Mouse (Mus musculus) olfactory bulb, adult 2 months (tissue): ENCODE results near the gene Serpina16.

ENCODE experiments used
- CTCF ChIP-seq: fragments of 200-500 bp; IDR thresholded peaks from 2 replicates; pipeline ENCODE4 v1.5.1; 2012; ENCODE audit warnings: low read depth, mild to moderate bottlenecking, low read length, moderate library complexity; ENCODE audit not compliant: insufficient read depth
- POLR2A ChIP-seq: fragments of 200-500 bp; IDR thresholded peaks from 2 replicates; pipeline ENCODE4 v1.6.1; 2012; ENCODE audit warnings: mild to moderate bottlenecking, low read depth, low read length, moderate library complexity; ENCODE audit not compliant: insufficient read depth

- no peak for TF ChIP-seq POLR2A
- no peak for TF ChIP-seq CTCF
Measured at GRCm38 (mm10) chr12:103653836-103654235, 22.1 kb downstream of the Serpina16 start.
